Mouse (Mus musculus) midbrain, embryonic 14.5 days (tissue): ENCODE measurements around the gene Phf21b. TPM values are rescaled to one million over a fixed set of nuclear protein-coding genes. Genes with fewer than 3 reads are reported as not detected.

Experiments
- ATAC-seq: fragments of 200-750 bp; cut with Nextera tagmentation; 2 replicates; pipeline ENCODE4 v1.8.0; 2017; ENCODE audit warnings: moderate number of reproducible peaks, moderate library complexity; ENCODE audit not compliant: low FRiP score, low TSS enrichment
- DNase-seq: peaks from one replicate; pipeline ENCODE4 v3.0.0-alpha.2; 2015
- H3K27ac ChIP-seq: fragments of 300-500 bp; sonication (generic); replicated peaks from 2 replicates; pipeline ENCODE4 v1.5.1; 2014; ENCODE audit warnings: mild to moderate bottlenecking, low read depth, low read length, moderate library complexity
- H3K27me3 ChIP-seq: fragments of 300-500 bp; sonication (generic); 2 replicates; pipeline ENCODE4 v1.6.1; 2014; ENCODE audit warnings: low read length, control low read depth, mixed read lengths; ENCODE audit not compliant: control insufficient read depth, insufficient read depth
- H3K36me3 ChIP-seq: fragments of 300-500 bp; sonication (generic); 2 replicates; pipeline ENCODE4 v1.6.1; 2014; ENCODE audit warnings: low read length, control low read depth; ENCODE audit not compliant: control insufficient read depth, insufficient read depth
- H3K4me1 ChIP-seq: fragments of 300-500 bp; sonication (generic); 2 replicates; pipeline ENCODE4 v1.6.1; 2014; ENCODE audit warnings: mild to moderate bottlenecking, antibody characterized with exemption, low read length, control low read depth; ENCODE audit not compliant: control insufficient read depth, insufficient read depth
- H3K4me2 ChIP-seq: fragments of 300-500 bp; sonication (generic); 2 replicates; pipeline ENCODE4 v1.6.1; 2014; ENCODE audit warnings: mild to moderate bottlenecking, low read length, moderate library complexity
- H3K4me3 ChIP-seq: fragments of 300-500 bp; sonication (generic); replicated peaks from 2 replicates; pipeline ENCODE4 v1.5.1; 2014; ENCODE audit warnings: low read depth, low read length
- H3K9ac ChIP-seq: fragments of 300-500 bp; sonication (generic); replicated peaks from 2 replicates; pipeline ENCODE4 v1.6.1; 2014; ENCODE audit warnings: mild to moderate bottlenecking, low read length, moderate library complexity
- H3K9me3 ChIP-seq: fragments of 300-500 bp; sonication (generic); 2 replicates; pipeline ENCODE4 v1.6.1; 2016; ENCODE audit warnings: low read length, control low read depth, mixed read lengths; ENCODE audit not compliant: control insufficient read depth
- WGBS: fragments of 180-500 bp; shearing (Covaris S2); extraction: QIAGEN DNeasy Blood & Tissue Kit; methylation state at CpG from one replicate; pipeline ENCODE4 v1.1.7; 2014; 5-methylcytosine and 5-hydroxymethylcytosine counted together
- polyA plus RNA-seq: library from polyadenylated mRNA; unstranded; fragments of >200 nt; fragmentation: Nextera tagmentation; extraction: Ambion mirVana; gene quantifications from 2 replicates; pipeline ENCODE4 v1.2.1, GENCODE M21; 2014

Gene Phf21b
- polyA plus RNA-seq, 1 experiment from 2014 or later = 21.7 TPM

- whole genome bisulfite sequencing = 86% methylated on average over 12 of the region's 12 CpGs
- no peaks in the 10 kb centered on the region for H3K27me3 ChIP-seq
- H3K4me2 ChIP-seq = no peak overlapping the region
- H3K4me3 ChIP-seq = no peak overlapping the region
- H3K9ac ChIP-seq = no peak overlapping the region
- no peak for ATAC-seq
- H3K36me3 ChIP-seq = no peaks in the 10 kb centered on the region
- H3K9me3 ChIP-seq = no peaks in the 10 kb centered on the region
- H3K27ac ChIP-seq = no peak overlapping the region
- DNase-seq = no peak
- no peaks in the 10 kb centered on the region for H3K4me1 ChIP-seq
Measured at GRCm38 (mm10) chr15:84877029-84877815, 21.4 kb upstream of the Phf21b start.

GRCm38 (mm10) chr15:84873867-84874266, 18.0 kb upstream of the Phf21b start:
- H3K9me3 ChIP-seq = no peaks in the 10 kb centered on the region
- H3K36me3 ChIP-seq = no peaks in the 10 kb centered on the region
- no peaks in the 10 kb centered on the region for H3K4me1 ChIP-seq
- H3K27me3 ChIP-seq = no peaks in the 10 kb centered on the region
- no peak overlapping the region for H3K27ac ChIP-seq
- H3K4me3 ChIP-seq = no peak overlapping the region
- DNase-seq (no peak), ATAC-seq (no peak)
- 86% methylated on average over 4 of the region's 4 CpGs for WGBS
- H3K4me2 ChIP-seq = no peak overlapping the region
- no peak overlapping the region for H3K9ac ChIP-seq

- Histone ChIP-seq H3K9me3 (no peaks in the 10 kb centered on the region), H3K9ac (no peak overlapping the region), H3K27ac (no peak overlapping the region), H3K36me3 (no peaks in the 10 kb centered on the region), H3K4me3 (no peak overlapping the region), H3K4me2 (no peak overlapping the region), H3K27me3 (no peaks in the 10 kb centered on the region), H3K4me1 (no peaks in the 10 kb centered on the region)
- 87% methylated on average over 11 of the region's 11 CpGs for WGBS
- ATAC-seq = no peak
- DNase-seq = no peak
Measured at GRCm38 (mm10) chr15:84873079-84873478, 17.2 kb upstream of the Phf21b start.

GRCm38 (mm10) chr15:84871802-84872201, 16.0 kb upstream of the Phf21b start:
- no peak for DNase-seq
- ATAC-seq = no peak
- no peak overlapping the region for H3K4me3 ChIP-seq
- no peaks in the 10 kb centered on the region for H3K9me3 ChIP-seq
- WGBS = 87% methylated on average over 3 of the region's 3 CpGs
- H3K27ac ChIP-seq = no peak overlapping the region
- H3K4me1 ChIP-seq = no peaks in the 10 kb centered on the region
- H3K36me3 ChIP-seq = no peaks in the 10 kb centered on the region
- no peak overlapping the region for H3K4me2 ChIP-seq
- H3K27me3 ChIP-seq = no peaks in the 10 kb centered on the region
- no peak overlapping the region for H3K9ac ChIP-seq

- no peak overlapping the region for H3K27ac ChIP-seq
- H3K9ac ChIP-seq = no peak overlapping the region
- ATAC-seq (no peak), DNase-seq (no peak)
- H3K4me3 ChIP-seq = no peak overlapping the region
- no peak overlapping the region for H3K4me2 ChIP-seq
- no peaks in the 10 kb centered on the region for H3K9me3 ChIP-seq
- WGBS = 83% methylated on average over 8 of the region's 8 CpGs
- H3K4me1 ChIP-seq = 0 out of 2 replicates have a peak, but pooled peaks cover 6% of the 10 kb centered on the region
- H3K27me3 ChIP-seq = no peaks in the 10 kb centered on the region
- H3K36me3 ChIP-seq = no peaks in the 10 kb centered on the region
Measured at GRCm38 (mm10) chr15:84861911-84862310, 6.1 kb upstream of the Phf21b start.

GRCm38 (mm10) chr15:84857623-84858022, 1.8 kb upstream of the Phf21b start:
- Histone ChIP-seq H3K27me3 (no peaks in the 10 kb centered on the region), H3K27ac (no peak overlapping the region), H3K9me3 (no peaks in the 10 kb centered on the region), H3K4me1 (peaks cover 13% of the 10 kb centered on the region), H3K36me3 (no peaks in the 10 kb centered on the region), H3K4me3 (no peak overlapping the region), H3K4me2 (no peak overlapping the region), H3K9ac (no peak overlapping the region)
- DNase-seq (no peak), ATAC-seq (no peak)
- WGBS = 87% methylated on average over 2 of the region's 2 CpGs

- Histone ChIP-seq H3K9ac (peak overlapping the region; percentile 77), H3K4me2 (peak overlapping the region; percentile 71), H3K4me3 (peak overlapping the region; percentile 67), H3K9me3 (no peaks in the 10 kb centered on the region), H3K27me3 (no peaks in the 10 kb centered on the region), H3K36me3 (no peaks in the 10 kb centered on the region), H3K4me1 (peaks cover 36% of the 10 kb centered on the region), H3K27ac (peak overlapping the region; percentile 91)
- ATAC-seq = peak; percentile 34; the same call in 1 of the 2 replicates
- peak; percentile 87 for DNase-seq
- under 1% methylated on average over 88 of the region's 88 CpGs for WGBS
Measured at GRCm38 (mm10) chr15:84854921-84855901, 638 bp downstream of the Phf21b start.

GRCm38 (mm10) chr15:84854171-84854811, 1.6 kb downstream of the Phf21b start:
- peak; percentile 71 for DNase-seq
- no peak; the same call in 1 of the 2 replicates for ATAC-seq
- Histone ChIP-seq H3K4me3 (peak overlapping the region; percentile 67), H3K4me2 (peak overlapping the region; percentile 71), H3K36me3 (no peaks in the 10 kb centered on the region), H3K9me3 (no peaks in the 10 kb centered on the region), H3K9ac (peak overlapping the region; percentile 77), H3K4me1 (peaks cover 43% of the 10 kb centered on the region), H3K27ac (peak overlapping the region; percentile 91), H3K27me3 (no peaks in the 10 kb centered on the region)
- WGBS = under 1% methylated on average over 49 of the region's 49 CpGs
